22 mouse cellular contexts compared by ENCODE assay signal in the genomic region with DNA sequence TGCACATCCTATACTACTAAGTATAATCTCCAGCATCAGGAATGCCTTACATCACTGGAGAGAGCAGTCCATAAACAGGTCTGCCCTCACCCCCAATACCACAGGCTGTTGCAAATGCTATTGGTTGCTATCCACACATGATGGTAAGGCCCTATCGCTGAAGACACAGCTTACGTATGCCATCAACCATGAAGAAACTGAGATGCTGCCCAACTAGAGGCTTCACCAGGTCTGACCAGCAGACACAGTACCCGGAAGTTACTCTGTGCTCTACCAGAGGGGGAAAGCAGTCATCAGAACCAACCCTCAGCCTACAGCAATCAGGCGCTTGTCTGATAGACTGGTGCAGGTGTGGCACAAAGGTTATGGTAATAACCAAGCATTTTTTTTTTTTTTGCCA. TPM values are rescaled to one million over a fixed set of nuclear protein-coding genes. Genes with fewer than 3 reads are reported as not detected.
DNase-seq lines count a peak whose midpoint lies in the region; ATAC-seq and TF ChIP-seq lines count a peak whose summit lies in the region.
"Had no signal": no experiment of that assay in that cellular context is flagged by ENCODE, and none has a peak within 500 bp of the region (broad histone marks: within the 10 kb centered on the region; RNA-seq: fewer than 3 reads in every experiment).

No protein-coding gene starts in this region.

- no peak overlapping the region for H3K4me3 ChIP-seq in heart, embryonic 11.5 days (ENCODE audit: low read depth, low read length)
- H3K4me3 ChIP-seq in CH12.LX (replicated peaks in 1 of 3; ENCODE audit: low read depth in 2 of 3, low read length in 2 of 3, poor library complexity in 1 of 3), result peak overlapping the region in 1 of 3 experiments; percentile 4
- H3K4me3 ChIP-seq in kidney, embryonic 15.5 days (replicated peaks), result no peak overlapping the region

- H3K4me1 ChIP-seq in heart, embryonic 11.5 days (ENCODE audit: control insufficient read depth, insufficient read depth, low read length), result no peaks in the 10 kb centered on the region
- H3K4me1 ChIP-seq in CH12.LX (ENCODE audit: control insufficient read depth in 1 of 2, insufficient read depth in 2 of 2), result peaks cover 23 to 64% of the 10 kb centered on the region in 2 experiments
- H3K4me1 ChIP-seq in kidney, embryonic 15.5 days, result peaks cover 8% of the 10 kb centered on the region

- TF ChIP-seq POLR2A in CH12.LX (IDR thresholded peaks at IDR 0.05; ENCODE audit: low read depth, low read length), result no peak

- dilution Hi-C loops in CH12.LX (cut with MboI; ENCODE audit: extremely low pct_ligation_motif_present, extremely low pct_unique_long_range_greater_than_20kb, low sequenced_read_pairs), result no loop called here

- TF ChIP-seq EP300 in CH12.LX (IDR thresholded peaks at IDR 0.05; ENCODE audit: low read length), result no peak

- no peaks in the 10 kb centered on the region for H3K9me3 ChIP-seq in heart, embryonic 11.5 days (replicated peaks; ENCODE audit: control insufficient read depth, low read length)
- H3K9me3 ChIP-seq in CH12.LX (replicated peaks; ENCODE audit: low read length), result peaks cover 6% of the 10 kb centered on the region
- H3K9me3 ChIP-seq in kidney, embryonic 15.5 days (replicated peaks), result 0 out of 2 replicates have a peak, but pooled peaks cover 3% of the 10 kb centered on the region
- H3K9me3 ChIP-seq: G1E had no signal

- in situ Hi-C loops in CH12.LX (cut with MboI; ENCODE audit: low pct_ligation_motif_present, low pct_unique_long_range_greater_than_20kb, low sequenced_read_pairs), result no loop called here

- TF ChIP-seq RAD21 in CH12.LX (IDR thresholded peaks at IDR 0.05; ENCODE audit: low read depth, low read length), result no peak

- WGBS in heart, embryonic 11.5 days (ENCODE audit: insufficient replicate concordance), result 85% methylated on average over 4 of the region's 4 CpGs
- WGBS in kidney, embryonic 15.5 days, result 91% methylated on average over 4 of the region's 4 CpGs

- no peak overlapping the region for H3K9ac ChIP-seq in heart, embryonic 11.5 days (ENCODE audit: low read depth, low read length)
- H3K9ac ChIP-seq in CH12.LX (ENCODE audit: insufficient read depth, low read depth), result no peak overlapping the region
- no peak overlapping the region for H3K9ac ChIP-seq in kidney, embryonic 15.5 days

- ATAC-seq in heart, embryonic 11.5 days (replicated peaks; ENCODE audit: insufficient number of reproducible peaks, low FRiP score, low TSS enrichment), result no peak
- no peak for ATAC-seq in kidney, embryonic 15.5 days (replicated peaks; ENCODE audit: low FRiP score)
- no peak for ATAC-seq in monocyte, adult 5-6 weeks (replicated peaks; ENCODE audit: insufficient number of reproducible peaks, low FRiP score, low TSS enrichment, poor library complexity, severe bottlenecking)
- ATAC-seq: activated CD4-positive, CD25-positive, alpha-beta regulatory T cell, adult 4 months; CD4-positive, CD25-positive, alpha-beta regulatory T cell, adult 4 months; Patski had no signal

- H3K79me2 ChIP-seq in CH12.LX (replicated peaks; ENCODE audit: control insufficient read depth, extremely low read depth, insufficient read depth, poor library complexity, severe bottlenecking), result no peaks in the 10 kb centered on the region

- no peak overlapping the region for H3K4me2 ChIP-seq in heart, embryonic 11.5 days
- H3K4me2 ChIP-seq in CH12.LX (ENCODE audit: insufficient read depth, low read depth, poor library complexity, severe bottlenecking), result no peak overlapping the region
- H3K4me2 ChIP-seq in kidney, embryonic 15.5 days, result no peak overlapping the region

- H3K27me3 ChIP-seq in heart, embryonic 11.5 days (ENCODE audit: control insufficient read depth, insufficient read depth, low read length), result no peaks in the 10 kb centered on the region
- peaks cover 1% of the 10 kb centered on the region for H3K27me3 ChIP-seq in CH12.LX (replicated peaks)
- no peaks in the 10 kb centered on the region for H3K27me3 ChIP-seq in splenic B cell, adult 2 months (ENCODE audit: control insufficient read depth, insufficient read depth, low read length, poor library complexity, severe bottlenecking)
- no peaks in the 10 kb centered on the region for H3K27me3 ChIP-seq in kidney, embryonic 15.5 days
- H3K27me3 ChIP-seq: Patski had no signal

- DNase-seq in heart, adult 11 months, result peak; percentile 84
- peak; percentile 40 to 50 for DNase-seq in B cell, adult 2 months
- DNase-seq in CH12.LX (ENCODE audit: extremely low read depth), result no peak
- peak; percentile 54 for DNase-seq in splenic B cell, adult 2 months (ENCODE audit: low read depth, low spot score)
- no peak for DNase-seq in layer of hippocampus, adult 9-10 months (ENCODE audit: low spot score)
- DNase-seq: adrenal gland, adult 2 months; adrenal gland, adult 8-10 months; adrenal gland, postnatal 10 days; adrenal gland, postnatal 14 days; adrenal gland, postnatal 25 days; adrenal gland, postnatal 36 days; cerebellum, adult 11 months; cerebellum, adult 11-12 months; cerebellum, adult 18-20 months; cerebellum, adult 2 months had no signal

- H3K36me3 ChIP-seq in heart, embryonic 11.5 days (ENCODE audit: control insufficient read depth, insufficient read depth, low read length), result no peaks in the 10 kb centered on the region
- no peaks in the 10 kb centered on the region for H3K36me3 ChIP-seq in CH12.LX (replicated peaks in 1 of 2; ENCODE audit: control insufficient read depth in 1 of 2, insufficient read depth in 1 of 2, low read length in 1 of 2)
- no peaks in the 10 kb centered on the region for H3K36me3 ChIP-seq in splenic B cell, adult 2 months (ENCODE audit: control insufficient read depth, insufficient read depth, low read length, poor library complexity, severe bottlenecking)
- peaks cover 3% of the 10 kb centered on the region; the same call in 1 of the 2 replicates for H3K36me3 ChIP-seq in kidney, embryonic 15.5 days
- H3K36me3 ChIP-seq: G1E had no signal

- no peak for TF ChIP-seq CTCF in CH12.LX (conservative IDR thresholded peaks at IDR 0.05 in 1 of 2, IDR thresholded peaks at IDR 0.05 in 1 of 2; ENCODE audit: low read depth in 2 of 2, low read length in 2 of 2)

- no peak overlapping the region for H3K27ac ChIP-seq in heart, embryonic 11.5 days (ENCODE audit: low read depth, low read length)
- H3K27ac ChIP-seq in CH12.LX (ENCODE audit: insufficient read depth, low read depth), result peak overlapping the region; percentile 66
- H3K27ac ChIP-seq in kidney, embryonic 15.5 days, result no peak overlapping the region

TF ChIP-seq in CH12.LX, 34 proteins besides CTCF, POLR2A, EP300 and RAD21:
- peak; percentile 66 for TF ChIP-seq ELF1 (IDR thresholded peaks at IDR 0.05; ENCODE audit: low read depth, low read length)
- no peak for TF ChIP-seq CHD1 (IDR thresholded peaks at IDR 0.05; ENCODE audit: low read depth, low read length)

RNA-seq across cellular contexts. Expression of gene Ets2, which starts 24.9 kb away (rescaled TPM):
- 26.8 and 45.4 TPM in 2 replicates for polyA plus RNA-seq in heart, embryonic 11.5 days (2014; fragmentation: Nextera tagmentation; extraction: Ambion mirVana)
- total RNA-seq in CH12.LX (2012; rRNA removed), result 38.9 and 51.2 TPM in 2 replicates
- 42.0 and 43.0 TPM in 2 replicates for total RNA-seq in CH12.LX (2014; rRNA removed)
- polyA plus RNA-seq in CH12.LX (2012; ENCODE audit: insufficient read length, low read depth), result 38.2 and 43.2 TPM in 2 replicates
- 62.1 and 63.1 TPM in 2 replicates for polyA plus RNA-seq in kidney, embryonic 15.5 days (2015; fragmentation: Nextera tagmentation; extraction: Ambion mirVana)
- 51.5 to 79.9 TPM (median 76.7 TPM) in 3 replicates for total RNA-seq in monocyte, adult 5-6 weeks (2017)

Comparison
In these comparisons a context has a peak if more than half of its experiments do, and no peak if none do; other contexts are left out.
1. DNase-seq: peak in heart, adult 11 months (single experiment), B cell, adult 2 months (2 of 2) and splenic B cell, adult 2 months (single experiment); none in CH12.LX (single experiment) and layer of hippocampus, adult 9-10 months (single experiment).